Mouse (Mus musculus) monocyte, adult 5-6 weeks (primary cell): ENCODE measurements at regions not wholly inside any gene's neighbourhood (a gene's known extent, or its start where the extent isn't known, plus 50 kb on each side); places are given as distances from the start of the nearest gene placed in this dataset.

Experiments used
- ATAC-seq: fragments of 153-309, 156-312 bp; replicated peaks from 2 replicates; pipeline ENCODE4 v1.8.0; 2017; ENCODE audit warnings: mild to moderate bottlenecking; ENCODE audit not compliant: low TSS enrichment, insufficient number of reproducible peaks, severe bottlenecking, poor library complexity, low FRiP score

- no peak for ATAC-seq
These were observed 87.8 kb upstream of the Otos start for GRCm38 (mm10) chr1:92736411-92736810.

- ATAC-seq: no peak
These were observed 85.1 kb upstream of the Otos start for GRCm38 (mm10) chr1:92733732-92734131.

GRCm38 (mm10) chr1:92731353-92732282 is 83.0 kb upstream of the Otos start:
- ATAC-seq: no peak

GRCm38 (mm10) chr1:92730576-92730975 is 81.9 kb upstream of the Otos start:
- no peak for ATAC-seq

- ATAC-seq: no peak
These were observed 79.3 kb upstream of the Otos start for GRCm38 (mm10) chr1:92727961-92728360.

GRCm38 (mm10) chr1:92727371-92727770 is 78.7 kb upstream of the Otos start:
- no peak for ATAC-seq

- no peak for ATAC-seq
These were observed 77.7 kb upstream of the Otos start for GRCm38 (mm10) chr1:92726341-92726740.

- ATAC-seq: no peak
These were observed 75.5 kb upstream of the Otos start for GRCm38 (mm10) chr1:92724135-92724534.

- no peak for ATAC-seq
These were observed 71.9 kb upstream of the Otos start for GRCm38 (mm10) chr1:92720567-92720966.

- ATAC-seq: no peak
These were observed 71.2 kb upstream of the Otos start for GRCm38 (mm10) chr1:92719864-92720263.

GRCm38 (mm10) chr1:92718108-92718507 is 69.5 kb upstream of the Otos start:
- ATAC-seq: no peak

- no peak for ATAC-seq
These were observed 66.2 kb upstream of the Otos start for GRCm38 (mm10) chr1:92714725-92715324.

- ATAC-seq: no peak
These were observed 63.7 kb upstream of the Otos start for GRCm38 (mm10) chr1:92712366-92712765.

GRCm38 (mm10) chr1:92710321-92710839 is 61.7 kb upstream of the Otos start:
- no peak for ATAC-seq

- no peak for ATAC-seq
These were observed 60.7 kb upstream of the Otos start for GRCm38 (mm10) chr1:92709190-92709850.

- no peak for ATAC-seq
These were observed 59.6 kb upstream of the Otos start for GRCm38 (mm10) chr1:92707917-92708897.

GRCm38 (mm10) chr1:92707441-92707840 is 58.8 kb upstream of the Otos start:
- ATAC-seq: no peak

- no peak for ATAC-seq
These were observed 55.3 kb upstream of the Otos start for GRCm38 (mm10) chr1:92703903-92704302.
